ENCODE assay signal across 21 mouse cellular contexts in the genomic region with DNA sequence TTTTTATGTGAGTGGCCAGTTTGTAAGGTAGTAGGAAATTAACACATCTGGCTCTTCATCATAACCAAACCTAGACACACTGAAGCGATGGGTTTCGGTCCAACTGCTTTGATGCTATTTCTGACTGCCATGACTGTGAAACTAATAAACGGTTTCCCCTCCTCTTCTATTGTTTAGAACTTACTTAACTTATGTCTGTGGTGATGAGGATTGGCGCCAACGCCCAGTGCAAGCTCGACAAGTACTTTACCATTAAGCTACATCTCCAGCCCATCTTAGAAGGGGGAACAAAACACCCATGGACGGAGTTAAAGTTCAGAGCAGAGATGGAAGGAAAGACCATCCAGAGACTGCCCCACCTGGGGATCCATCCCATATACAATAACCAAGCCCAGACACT. TPM values are rescaled to one million over a fixed set of nuclear protein-coding genes. Genes with fewer than 3 reads are reported as not detected.
A peak's percentile ranks its signal among the peaks of the same experiment; 100 is the strongest.
DNase-seq lines count a peak whose midpoint lies in the region; ATAC-seq lines count a peak whose summit lies in the region.
"Had no signal": no experiment of that assay in that cellular context is flagged by ENCODE, and none has a peak within 500 bp of the region (broad histone marks: within the 10 kb centered on the region; RNA-seq: fewer than 3 reads in every experiment).

No protein-coding gene starts in this region.

- H3K4me1 ChIP-seq in heart, embryonic 12.5 days (replicated peaks) = peaks cover 12% of the 10 kb centered on the region; the same call in 1 of the 2 replicates
- H3K4me1 ChIP-seq in heart, embryonic 10.5 days = peaks cover 13% of the 10 kb centered on the region; the same call in 1 of the 2 replicates

- no peak overlapping the region for H3K4me3 ChIP-seq in heart, embryonic 12.5 days
- no peak overlapping the region for H3K4me3 ChIP-seq in heart, embryonic 10.5 days
- H3K4me3 ChIP-seq: embryonic facial prominence, embryonic 13.5 days; embryonic facial prominence, embryonic 15.5 days; erythroblast, embryonic 14.5 days; forebrain, embryonic 10.5 days; forebrain, embryonic 12.5 days had no signal

- H3K27ac ChIP-seq in heart, embryonic 12.5 days (ENCODE audit: poor library complexity, severe bottlenecking) = no peak overlapping the region
- H3K27ac ChIP-seq in heart, embryonic 10.5 days = no peak overlapping the region
- H3K27ac ChIP-seq: embryonic facial prominence, embryonic 13.5 days; embryonic facial prominence, embryonic 15.5 days; forebrain, embryonic 10.5 days; forebrain, embryonic 12.5 days had no signal

- no peaks in the 10 kb centered on the region for H3K36me3 ChIP-seq in heart, embryonic 12.5 days
- H3K36me3 ChIP-seq in heart, embryonic 10.5 days = no peaks in the 10 kb centered on the region
- H3K36me3 ChIP-seq: embryonic facial prominence, embryonic 13.5 days; embryonic facial prominence, embryonic 15.5 days; forebrain, embryonic 10.5 days; forebrain, embryonic 12.5 days had no signal

- H3K9ac ChIP-seq in heart, embryonic 12.5 days = no peak overlapping the region
- H3K9ac ChIP-seq: embryonic facial prominence, embryonic 13.5 days; embryonic facial prominence, embryonic 15.5 days; forebrain, embryonic 12.5 days had no signal

- no peak for ATAC-seq in heart, embryonic 12.5 days (ENCODE audit: insufficient number of reproducible peaks, low FRiP score)
- ATAC-seq: forebrain, embryonic 14.5 days; forebrain, embryonic 16.5 days had no signal

- no peaks in the 10 kb centered on the region for H3K9me3 ChIP-seq in heart, embryonic 12.5 days (replicated peaks)
- no peaks in the 10 kb centered on the region for H3K9me3 ChIP-seq in heart, embryonic 10.5 days
- H3K9me3 ChIP-seq: embryonic facial prominence, embryonic 13.5 days; embryonic facial prominence, embryonic 15.5 days; forebrain, embryonic 10.5 days; forebrain, embryonic 12.5 days had no signal

- no peaks in the 10 kb centered on the region for H3K27me3 ChIP-seq in heart, embryonic 12.5 days (replicated peaks)
- H3K27me3 ChIP-seq in heart, embryonic 10.5 days (ENCODE audit: insufficient read depth, poor library complexity, severe bottlenecking) = no peaks in the 10 kb centered on the region
- H3K27me3 ChIP-seq: embryonic facial prominence, embryonic 13.5 days; embryonic facial prominence, embryonic 15.5 days; forebrain, embryonic 12.5 days had no signal

- WGBS in heart, embryonic 12.5 days = 89% methylated on average over 7 of the region's 7 CpGs
- 86% methylated on average over 7 of the region's 7 CpGs for WGBS in heart, embryonic 10.5 days

- H3K4me2 ChIP-seq in heart, embryonic 12.5 days = no peak overlapping the region
- H3K4me2 ChIP-seq: embryonic facial prominence, embryonic 13.5 days; embryonic facial prominence, embryonic 15.5 days; forebrain, embryonic 12.5 days had no signal

- peak; percentile 96 for DNase-seq in heart, adult 11 months
- DNase-seq in heart, adult 8-10 months (ENCODE audit: low spot score) = peak; percentile 38
- DNase-seq in heart, embryonic 10.5 days (ENCODE audit: low spot score) = no peak
- DNase-seq: adrenal gland, adult 2 months; adrenal gland, postnatal 10 days; adrenal gland, postnatal 25 days; cerebellum, adult 11 months; cerebellum, adult 18-20 months; cerebellum, adult 8-10 months; cerebellum, adult 9-11 months; cerebellum, postnatal 14 days; cerebellum, postnatal 36 days; embryo, embryonic 11 days had no signal

RNA-seq across cellular contexts. Expression of gene Tyw5, which starts 26.2 kb away (rescaled TPM):
- polyA plus RNA-seq in heart, embryonic 12.5 days (2016; fragmentation: Nextera tagmentation; extraction: Ambion mirVana) = 20.4 and 21.9 TPM in 2 replicates
- 1 to 10 TPM; 3.3 to 4.8 (median 4.2) TPM for total RNA-seq in heart, adult 8-10 months (2022)
- 25.2 and 27.9 TPM in 2 replicates for polyA plus RNA-seq in heart, embryonic 10.5 days (2016; fragmentation: Nextera tagmentation; extraction: Ambion mirVana)

RNA-seq across cellular contexts. Expression of gene Maip1, which starts 27.0 kb away (rescaled TPM):
- 16.3 and 17.4 TPM in 2 replicates for polyA plus RNA-seq in heart, embryonic 12.5 days (2016; fragmentation: Nextera tagmentation; extraction: Ambion mirVana)
- 10 to 100 TPM in 3 of 4 experiments, 1 to 10 TPM in 1; 10.0 to 11.9 (median 10.9) TPM for total RNA-seq in heart, adult 8-10 months (2022)
- 18.1 and 18.4 TPM in 2 replicates for polyA plus RNA-seq in heart, embryonic 10.5 days (2016; fragmentation: Nextera tagmentation; extraction: Ambion mirVana)

RNA-seq across cellular contexts. Expression of gene 1700066M21Rik, which starts 55.7 kb away (rescaled TPM):
- polyA plus RNA-seq in heart, embryonic 12.5 days (2016; fragmentation: Nextera tagmentation; extraction: Ambion mirVana) = 10.5 and 10.8 TPM in 2 replicates
- 1 to 10 TPM; 2.3 to 3.3 (median 2.9) TPM for total RNA-seq in heart, adult 8-10 months (2022)
- polyA plus RNA-seq in heart, embryonic 10.5 days (2016; fragmentation: Nextera tagmentation; extraction: Ambion mirVana) = 8.5 and 8.9 TPM in 2 replicates
